Mouse (Mus musculus) G1E (cell line): ENCODE data around the gene Rce1.

Experiments used
- CTCF ChIP-seq: IDR thresholded peaks from 2 replicates; pipeline ENCODE4 v1.5.1; 2012; ENCODE audit warnings: low read depth, low read length, inconsistent platforms, mixed read lengths
- GATA1 ChIP-seq: IDR thresholded peaks from 2 replicates; pipeline ENCODE4 v1.6.1; 2012; ENCODE audit warnings: borderline replicate concordance, low read length, inconsistent platforms, mixed read lengths
- GATA2 ChIP-seq: IDR thresholded peaks from 2 replicates; pipeline ENCODE4 v1.6.1; 2012; ENCODE audit warnings: low read depth, low read length, inconsistent platforms, borderline replicate concordance
- POLR2AphosphoS5 ChIP-seq: IDR thresholded peaks from 2 replicates; pipeline ENCODE4 v1.6.1; 2012; ENCODE audit warnings: low read depth, low read length, inconsistent platforms; ENCODE audit not compliant: insufficient replicate concordance
- TAL1 ChIP-seq: conservative IDR thresholded peaks from 2 replicates; pipeline ENCODE4 v1.6.1; 2012; ENCODE audit warnings: low read depth, low read length, inconsistent platforms, mixed read lengths

DNA sequence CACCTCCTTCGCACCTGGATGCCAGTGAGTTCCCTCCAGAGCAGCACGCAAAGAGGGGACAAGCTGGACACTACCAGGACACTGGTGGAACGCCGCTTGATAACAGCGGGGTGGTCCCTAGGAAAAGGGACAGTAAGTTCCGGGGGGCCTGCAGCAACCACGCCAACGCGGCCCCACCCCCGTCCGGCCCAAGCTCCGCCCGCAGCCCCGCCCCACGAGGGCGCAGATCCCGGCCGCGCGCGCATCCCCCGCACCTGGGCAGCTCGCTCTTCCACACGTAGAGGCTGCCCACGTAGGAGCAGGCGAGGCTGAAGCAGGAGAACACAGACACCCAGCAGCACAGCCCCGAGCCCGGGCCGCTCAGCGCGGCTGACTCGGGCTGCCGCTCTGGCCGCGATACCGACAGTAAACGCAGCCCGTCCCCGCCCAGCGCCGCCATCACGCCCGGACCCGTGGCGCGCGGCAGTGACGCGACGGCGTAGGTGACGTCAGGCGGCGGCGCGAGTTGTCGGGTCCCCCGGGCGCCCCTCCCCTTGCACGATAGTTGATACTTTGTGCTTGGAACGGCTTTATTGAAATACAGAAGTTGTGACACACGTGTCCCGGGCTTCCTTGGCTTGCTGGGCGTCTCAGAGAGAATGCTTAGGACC, at the start of gene Rce1:
- TF ChIP-seq CTCF (no peak), TAL1 (no peak), POLR2AphosphoS5 (no peak), GATA1 (no peak), GATA2 (no peak)
